Mouse (Mus musculus) ES-Bruce4 (cell line): ENCODE measurements around the gene Atg7.

Source experiments
- CTCF ChIP-seq: IDR thresholded peaks from one replicate; pipeline ENCODE4 v1.8.1; 2011; ENCODE audit warnings: low read depth, low read length
- POLR2A ChIP-seq: IDR thresholded peaks from one replicate; pipeline ENCODE4 v1.8.1; 2011; ENCODE audit warnings: low read length; ENCODE audit not compliant: insufficient read depth

DNA sequence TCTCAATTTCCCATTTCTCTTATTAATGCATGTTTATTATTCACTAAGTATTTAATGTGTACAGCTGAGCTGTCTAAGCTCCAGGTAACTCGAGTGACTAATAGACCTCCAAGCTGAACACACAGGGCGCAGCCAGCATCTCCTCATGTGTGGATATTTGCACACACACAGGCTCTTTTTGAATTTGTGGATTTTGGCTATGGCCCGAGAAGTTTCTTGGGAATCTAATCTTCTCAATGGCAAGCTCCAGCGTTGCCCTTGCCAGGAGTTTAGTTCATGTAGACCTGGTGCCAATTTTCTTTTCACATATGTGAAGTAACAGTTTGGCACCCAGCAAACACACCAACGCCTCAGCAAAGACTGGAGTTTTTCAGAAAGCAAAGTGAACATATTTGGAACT lies 169.4 kb downstream of the Atg7 start:
- no peak for TF ChIP-seq POLR2A
- TF ChIP-seq CTCF, result no peak
